Mouse (Mus musculus) retina, postnatal 1 day (tissue): ENCODE measurements at regions not wholly inside any gene's neighbourhood (a gene's known extent, or its start where the extent isn't known, plus 50 kb on each side); places are given as distances from the start of the nearest gene placed in this dataset.
A peak's percentile ranks its signal among the peaks of the same experiment; 100 is the strongest.

Experiments used
- DNase-seq: peaks from one replicate; pipeline ENCODE4 v3.0.0-alpha.2; 2012

GRCm38 (mm10) chr8:34625670-34626069 lies 514.1 kb upstream of the Gm10131 start:
- DNase-seq = no peak

GRCm38 (mm10) chr8:34623783-34624182 lies 512.2 kb upstream of the Gm10131 start:
- DNase-seq = no peak

- no peak for DNase-seq
Measured at GRCm38 (mm10) chr8:34622177-34623114, 510.9 kb upstream of the Gm10131 start.

- no peak for DNase-seq
Measured at GRCm38 (mm10) chr8:34618046-34618445, 506.5 kb upstream of the Gm10131 start.

- DNase-seq = no peak
Measured at GRCm38 (mm10) chr8:34614987-34615386, 503.4 kb upstream of the Gm10131 start.

GRCm38 (mm10) chr8:34614031-34614526 lies 502.5 kb upstream of the Gm10131 start:
- peak; percentile 49 for DNase-seq

GRCm38 (mm10) chr8:34613138-34613537 lies 501.6 kb upstream of the Gm10131 start:
- no peak for DNase-seq

GRCm38 (mm10) chr8:34612396-34612795 lies 500.9 kb upstream of the Gm10131 start:
- DNase-seq = no peak

- DNase-seq = no peak
Measured at GRCm38 (mm10) chr8:34610186-34610585, 498.6 kb upstream of the Gm10131 start.

- no peak for DNase-seq
Measured at GRCm38 (mm10) chr8:34607426-34607825, 495.9 kb upstream of the Gm10131 start.

GRCm38 (mm10) chr8:34605031-34605430 lies 493.5 kb upstream of the Gm10131 start:
- DNase-seq = no peak

GRCm38 (mm10) chr8:34604581-34604980 lies 493.0 kb upstream of the Gm10131 start:
- DNase-seq = no peak

GRCm38 (mm10) chr8:34601426-34601953 lies 490.0 kb upstream of the Gm10131 start:
- DNase-seq = no peak

- DNase-seq = no peak
Measured at GRCm38 (mm10) chr8:34600880-34601279, 489.3 kb upstream of the Gm10131 start.

GRCm38 (mm10) chr8:34596593-34596992 lies 485.1 kb upstream of the Gm10131 start:
- DNase-seq = no peak

- no peak for DNase-seq
Measured at GRCm38 (mm10) chr8:34590976-34591749, 479.6 kb upstream of the Gm10131 start.

GRCm38 (mm10) chr8:34578043-34578442 lies 466.5 kb upstream of the Gm10131 start:
- no peak for DNase-seq

- DNase-seq = no peak
Measured at GRCm38 (mm10) chr8:34574009-34574408, 462.5 kb upstream of the Gm10131 start.

GRCm38 (mm10) chr8:34573007-34573881 lies 461.7 kb upstream of the Gm10131 start:
- DNase-seq = no peak

- no peak for DNase-seq
Measured at GRCm38 (mm10) chr8:34571736-34572135, 460.2 kb upstream of the Gm10131 start.

GRCm38 (mm10) chr8:34562278-34562677 lies 450.7 kb upstream of the Gm10131 start:
- DNase-seq = no peak

- no peak for DNase-seq
Measured at GRCm38 (mm10) chr8:34549786-34550185, 438.2 kb upstream of the Gm10131 start.
